12 mouse cellular contexts compared by ENCODE assay signal in the genomic region with DNA sequence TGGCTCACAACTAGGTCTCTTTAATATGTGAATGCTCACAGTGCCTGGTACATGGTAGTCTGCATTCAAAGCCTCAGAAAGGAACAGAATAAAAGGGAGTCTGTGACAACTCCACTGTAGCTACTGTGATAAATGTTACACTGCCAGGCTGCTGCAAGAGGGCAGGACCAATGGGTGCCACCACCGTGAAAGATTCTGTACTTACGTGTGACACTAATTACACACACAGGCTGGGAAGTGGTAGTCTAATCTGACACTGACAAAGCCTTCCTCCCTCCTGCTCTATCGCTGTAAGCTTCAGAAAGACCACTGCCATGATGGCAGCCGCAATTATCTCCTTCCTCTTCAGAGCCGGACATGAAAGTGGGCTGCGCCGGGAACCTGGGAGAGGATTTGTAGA. TPM values are rescaled to one million over a fixed set of nuclear protein-coding genes. Genes with fewer than 3 reads are reported as not detected.
"Had no signal": no experiment of that assay in that cellular context is flagged by ENCODE, and none has a peak within 500 bp of the region (broad histone marks: within the 10 kb centered on the region; RNA-seq: fewer than 3 reads in every experiment).

No protein-coding gene starts in this region.

- H3K9me3 ChIP-seq: liver, embryonic 13.5 days; neural tube, embryonic 12.5 days; neural tube, embryonic 15.5 days; stomach, embryonic 15.5 days had no signal

- H3K9ac ChIP-seq: liver, embryonic 13.5 days; neural tube, embryonic 12.5 days; neural tube, embryonic 15.5 days; stomach, embryonic 15.5 days had no signal

- H3K36me3 ChIP-seq: liver, embryonic 13.5 days; neural tube, embryonic 12.5 days; neural tube, embryonic 15.5 days; stomach, embryonic 15.5 days had no signal

- H3K27ac ChIP-seq: left cerebral cortex, adult 2 months; liver, embryonic 13.5 days; neural tube, embryonic 12.5 days; neural tube, embryonic 15.5 days; stomach, embryonic 15.5 days had no signal

- H3K27me3 ChIP-seq: liver, embryonic 13.5 days; neural tube, embryonic 12.5 days; neural tube, embryonic 15.5 days; stomach, embryonic 15.5 days had no signal

- DNase-seq: kidney, postnatal 14 days; layer of hippocampus, postnatal 36 days; liver, embryonic 13.5 days; lung, adult 2 months; midbrain, embryonic 14.5 days; right cerebral cortex, postnatal 25 days had no signal

- H3K4me2 ChIP-seq: liver, embryonic 13.5 days; midbrain, embryonic 11.5 days; neural tube, embryonic 12.5 days; neural tube, embryonic 15.5 days; stomach, embryonic 15.5 days had no signal

- H3K4me1 ChIP-seq: stomach, embryonic 15.5 days had no signal

- H3K4me3 ChIP-seq: left cerebral cortex, adult 2 months; liver, embryonic 13.5 days; neural tube, embryonic 12.5 days; neural tube, embryonic 15.5 days; stomach, embryonic 15.5 days had no signal

RNA-seq across cellular contexts. Expression of a gene that starts 11.3 kb away (rescaled TPM):
- total RNA-seq: liver, adult 2 months had no signal
